21 mouse cellular contexts compared by ENCODE assay signal in genomic region chr9:120802646-120803045, GRCm38 (mm10).
"Had no signal": no experiment of that assay in that cellular context is flagged by ENCODE, and none has a peak within 500 bp of the region (broad histone marks: within the 10 kb centered on the region; RNA-seq: fewer than 3 reads in every experiment).

No protein-coding gene starts in this region.

- H3K4me2 ChIP-seq: limb, embryonic 12.5 days; limb, embryonic 15.5 days; liver, embryonic 11.5 days; lung, embryonic 14.5 days; midbrain, embryonic 12.5 days; midbrain, embryonic 15.5 days; neural tube, embryonic 12.5 days; neural tube, embryonic 15.5 days; stomach, embryonic 15.5 days had no signal

- H3K4me1 ChIP-seq: neural tube, embryonic 12.5 days had no signal

- H3K9me3 ChIP-seq: limb, embryonic 12.5 days; limb, embryonic 15.5 days; midbrain, embryonic 12.5 days; midbrain, embryonic 15.5 days; neural tube, embryonic 12.5 days; neural tube, embryonic 15.5 days; stomach, embryonic 15.5 days had no signal

- H3K27me3 ChIP-seq: limb, embryonic 15.5 days; midbrain, embryonic 15.5 days; neural tube, embryonic 12.5 days; stomach, embryonic 15.5 days had no signal

- ATAC-seq: liver, postnatal 0 days; lung, postnatal 0 days; midbrain, embryonic 15.5 days had no signal

- DNase-seq: kidney, postnatal 25 days; left cerebral cortex, postnatal 4 days; liver, postnatal 0 days; lung, embryonic 14.5 days; right cerebral cortex, adult 18-20 months; right cerebral cortex, postnatal 14 days; right cerebral cortex, postnatal 4 days; thymus, postnatal 25 days had no signal

- H3K36me3 ChIP-seq: limb, embryonic 12.5 days; limb, embryonic 15.5 days; midbrain, embryonic 12.5 days; midbrain, embryonic 15.5 days; neural tube, embryonic 12.5 days; neural tube, embryonic 15.5 days; stomach, embryonic 15.5 days had no signal

- H3K9ac ChIP-seq: limb, embryonic 12.5 days; limb, embryonic 15.5 days; liver, embryonic 14.5 days; liver, postnatal 0 days; lung, embryonic 14.5 days; midbrain, embryonic 12.5 days; midbrain, embryonic 15.5 days; neural tube, embryonic 12.5 days; neural tube, embryonic 15.5 days; stomach, embryonic 15.5 days had no signal

- H3K4me3 ChIP-seq: layer of hippocampus, adult 2 months; limb, embryonic 12.5 days; limb, embryonic 15.5 days; midbrain, embryonic 12.5 days; midbrain, embryonic 15.5 days; neural tube, embryonic 12.5 days; neural tube, embryonic 15.5 days; stomach, embryonic 15.5 days had no signal

- H3K27ac ChIP-seq: kidney, postnatal 0 days; layer of hippocampus, adult 2 months; limb, embryonic 12.5 days; limb, embryonic 15.5 days; liver, embryonic 14.5 days; macrophage; midbrain, embryonic 12.5 days; midbrain, embryonic 15.5 days; neural tube, embryonic 12.5 days; neural tube, embryonic 15.5 days; stomach, embryonic 15.5 days had no signal
